ENCODE assay signal across 9 mouse cellular contexts in genomic region chr1:20478266-20478659, GRCm38 (mm10).
DNase-seq lines count a peak whose midpoint lies in the region; ATAC-seq and TF ChIP-seq lines count a peak whose summit lies in the region.
"Had no signal": no experiment of that assay in that cellular context is flagged by ENCODE, and none has a peak within 500 bp of the region (broad histone marks: within the 10 kb centered on the region; RNA-seq: fewer than 3 reads in every experiment).

No protein-coding gene starts in this region.

- 29% methylated on average over 6 of the region's 6 CpGs for WGBS in kidney, embryonic 14.5 days
- 21% methylated on average over 6 of the region's 6 CpGs for WGBS in embryonic facial prominence, embryonic 15.5 days
- 18% methylated on average over 6 of the region's 6 CpGs for WGBS in intestine, postnatal 0 days
- 23% methylated on average over 6 of the region's 6 CpGs for WGBS in neural tube, embryonic 12.5 days

- no peaks in the 10 kb centered on the region for H3K9me3 ChIP-seq in kidney, embryonic 14.5 days (ENCODE audit: control insufficient read depth, low read length)
- H3K9me3 ChIP-seq in embryonic facial prominence, embryonic 15.5 days (replicated peaks): no peaks in the 10 kb centered on the region
- H3K9me3 ChIP-seq in intestine, postnatal 0 days (ENCODE audit: control insufficient read depth): no peaks in the 10 kb centered on the region
- no peaks in the 10 kb centered on the region for H3K9me3 ChIP-seq in neural tube, embryonic 12.5 days

- H3K9ac ChIP-seq in kidney, embryonic 14.5 days (ENCODE audit: low read depth, low read length): no peak overlapping the region
- no peak overlapping the region for H3K9ac ChIP-seq in embryonic facial prominence, embryonic 15.5 days
- H3K9ac ChIP-seq in intestine, postnatal 0 days (ENCODE audit: low read depth, low read length): no peak overlapping the region
- H3K9ac ChIP-seq in neural tube, embryonic 12.5 days: peak overlapping the region; percentile 58; the same call in 1 of the 2 replicates

- no peaks in the 10 kb centered on the region for H3K4me1 ChIP-seq in kidney, embryonic 14.5 days (ENCODE audit: control insufficient read depth, insufficient read depth, low read length)
- no peaks in the 10 kb centered on the region; the same call in 1 of the 2 replicates for H3K4me1 ChIP-seq in embryonic facial prominence, embryonic 15.5 days
- H3K4me1 ChIP-seq in intestine, postnatal 0 days (replicated peaks; ENCODE audit: control insufficient read depth, insufficient read depth, low read length): no peaks in the 10 kb centered on the region
- H3K4me1 ChIP-seq in neural tube, embryonic 12.5 days: 0 out of 2 replicates have a peak, but pooled peaks cover 3% of the 10 kb centered on the region

- H3K4me2 ChIP-seq in kidney, embryonic 14.5 days (replicated peaks; ENCODE audit: low read depth, low read length): peak overlapping the region; percentile 49
- H3K4me2 ChIP-seq in embryonic facial prominence, embryonic 15.5 days (replicated peaks): peak overlapping the region; percentile 67
- H3K4me2 ChIP-seq in intestine, postnatal 0 days (replicated peaks; ENCODE audit: low read depth): peak overlapping the region; percentile 68
- H3K4me2 ChIP-seq in neural tube, embryonic 12.5 days (replicated peaks): peak overlapping the region; percentile 72

- DNase-seq in kidney, postnatal 4 days: no peak
- DNase-seq in spleen, postnatal 14 days (ENCODE audit: low spot score in 2 of 2): no peak
- DNase-seq in spleen, postnatal 4 days (ENCODE audit: low spot score in 2 of 2): no peak
- no peak for DNase-seq in adipocyte (ENCODE audit: low spot score)

- TF ChIP-seq CTCF in intestine, postnatal 0 days (IDR thresholded peaks at IDR 0.05; ENCODE audit: low read depth): no peak

- H3K27me3 ChIP-seq in kidney, embryonic 14.5 days (ENCODE audit: control insufficient read depth, insufficient read depth, low read length): no peaks in the 10 kb centered on the region
- no peaks in the 10 kb centered on the region; the same call in 1 of the 2 replicates for H3K27me3 ChIP-seq in embryonic facial prominence, embryonic 15.5 days
- H3K27me3 ChIP-seq in intestine, postnatal 0 days (replicated peaks; ENCODE audit: control insufficient read depth, insufficient read depth, low read length): no peaks in the 10 kb centered on the region
- no peaks in the 10 kb centered on the region for H3K27me3 ChIP-seq in neural tube, embryonic 12.5 days (replicated peaks)
- H3K27me3 ChIP-seq: CH12.LX had no signal

- no peak overlapping the region for H3K27ac ChIP-seq in kidney, embryonic 14.5 days (ENCODE audit: low read depth, low read length)
- no peak overlapping the region for H3K27ac ChIP-seq in embryonic facial prominence, embryonic 15.5 days (replicated peaks)
- H3K27ac ChIP-seq in intestine, postnatal 0 days (ENCODE audit: low read depth, low read length): no peak overlapping the region
- peak overlapping the region; percentile 64; the same call in 1 of the 2 replicates for H3K27ac ChIP-seq in neural tube, embryonic 12.5 days

- H3K36me3 ChIP-seq in kidney, embryonic 14.5 days (ENCODE audit: control insufficient read depth, insufficient read depth, low read length): no peaks in the 10 kb centered on the region
- no peaks in the 10 kb centered on the region for H3K36me3 ChIP-seq in embryonic facial prominence, embryonic 15.5 days
- no peaks in the 10 kb centered on the region for H3K36me3 ChIP-seq in intestine, postnatal 0 days (ENCODE audit: control insufficient read depth, insufficient read depth)
- H3K36me3 ChIP-seq in neural tube, embryonic 12.5 days: no peaks in the 10 kb centered on the region

- ATAC-seq in kidney, embryonic 14.5 days (ENCODE audit: low FRiP score, low TSS enrichment): peak; percentile 28; the same call in 1 of the 2 replicates
- no peak for ATAC-seq in embryonic facial prominence, embryonic 15.5 days (ENCODE audit: insufficient number of reproducible peaks, low FRiP score, low TSS enrichment, low read depth)
- ATAC-seq in intestine, postnatal 0 days: no peak
- ATAC-seq in neural tube, embryonic 12.5 days (ENCODE audit: low FRiP score, low read depth): peak; percentile 31

- H3K4me3 ChIP-seq in kidney, embryonic 14.5 days (ENCODE audit: low read length): peak overlapping the region; percentile 30
- peak overlapping the region; percentile 37 for H3K4me3 ChIP-seq in embryonic facial prominence, embryonic 15.5 days (replicated peaks)
- H3K4me3 ChIP-seq in intestine, postnatal 0 days (ENCODE audit: low read depth, low read length): peak overlapping the region; percentile 32; the same call in 1 of the 2 replicates
- H3K4me3 ChIP-seq in neural tube, embryonic 12.5 days: peak overlapping the region; percentile 37

Comparison
In these comparisons a context has a peak if more than half of its experiments do, and no peak if none do; other contexts are left out.
1. ATAC-seq: peak in kidney, embryonic 14.5 days (single experiment) and neural tube, embryonic 12.5 days (single experiment); none in embryonic facial prominence, embryonic 15.5 days (single experiment) and intestine, postnatal 0 days (single experiment).
2. Peak in every context shown above with its lines, with median percentiles within 50 percentile points of each other: H3K4me2 ChIP-seq and H3K4me3 ChIP-seq.